Mouse (Mus musculus) neural tube, embryonic 13.5 days (tissue): ENCODE measurements at regions not wholly inside any gene's neighbourhood (a gene's known extent, or its start where the extent isn't known, plus 50 kb on each side); places are given as distances from the start of the nearest gene placed in this dataset.

Source experiments
- ATAC-seq: fragments of 200-750 bp; cut with Nextera tagmentation; 2 replicates; pipeline ENCODE4 v1.8.0; 2017; ENCODE audit warnings: low read depth, mild to moderate bottlenecking, moderate TSS enrichment, moderate library complexity
- H3K27ac ChIP-seq: fragments of 300-500 bp; sonication (generic); replicated peaks from 2 replicates; pipeline ENCODE4 v1.5.1; 2015; ENCODE audit warnings: moderate library complexity, mild to moderate bottlenecking, inconsistent platforms
- H3K27me3 ChIP-seq: fragments of 300-500 bp; sonication (generic); 2 replicates; pipeline ENCODE4 v1.6.1; 2015; ENCODE audit warnings: mild to moderate bottlenecking, inconsistent platforms
- H3K36me3 ChIP-seq: fragments of 300-500 bp; sonication (generic); 2 replicates; pipeline ENCODE4 v1.6.1; 2015; ENCODE audit warnings: mild to moderate bottlenecking, inconsistent platforms
- H3K4me1 ChIP-seq: fragments of 300-500 bp; sonication (generic); replicated peaks from 2 replicates; pipeline ENCODE4 v1.6.1; 2015; ENCODE audit warnings: inconsistent platforms
- H3K4me2 ChIP-seq: fragments of 300-500 bp; sonication (generic); 2 replicates; pipeline ENCODE4 v1.6.1; 2015; ENCODE audit warnings: inconsistent platforms, mild to moderate bottlenecking, moderate library complexity
- H3K4me3 ChIP-seq: fragments of 300-500 bp; sonication (generic); 2 replicates; pipeline ENCODE4 v1.5.1; 2015; ENCODE audit warnings: mild to moderate bottlenecking, inconsistent platforms
- H3K9ac ChIP-seq: fragments of 300-500 bp; sonication (generic); 2 replicates; pipeline ENCODE4 v1.6.1; 2015; ENCODE audit warnings: moderate library complexity, mild to moderate bottlenecking, inconsistent platforms
- H3K9me3 ChIP-seq: fragments of 300-500 bp; sonication (generic); 2 replicates; pipeline ENCODE4 v1.6.1; 2016; ENCODE audit warnings: inconsistent platforms
- WGBS: fragments of 180-500 bp; shearing (Covaris S2); methylation state at CpG from one replicate; pipeline ENCODE4 v1.1.7; 2015; 5-methylcytosine and 5-hydroxymethylcytosine counted together

DNA sequence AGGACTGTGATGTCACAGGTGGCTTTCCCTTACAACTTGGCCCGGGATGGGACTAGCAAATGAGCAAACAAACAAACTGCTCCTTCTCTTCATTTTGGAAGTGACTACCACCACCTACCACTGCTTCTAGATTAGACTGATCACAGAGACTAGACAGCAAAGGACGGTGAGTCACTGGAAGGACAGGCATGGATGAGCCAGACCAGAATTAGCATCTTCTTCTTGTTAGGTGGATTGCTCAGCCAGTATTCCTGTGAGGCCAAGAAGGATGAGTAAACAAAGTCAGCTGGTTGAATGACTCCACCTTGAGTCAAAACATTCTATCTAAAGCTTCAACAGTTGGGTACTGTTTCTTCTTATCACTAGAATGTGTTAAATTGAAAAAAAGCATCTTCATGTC, 385.1 kb upstream of the Mon1b start:
- Histone ChIP-seq H3K27ac (no peak overlapping the region), H3K9me3 (no peaks in the 10 kb centered on the region), H3K27me3 (no peaks in the 10 kb centered on the region), H3K4me1 (no peaks in the 10 kb centered on the region), H3K9ac (no peak overlapping the region), H3K4me2 (no peak overlapping the region), H3K36me3 (no peaks in the 10 kb centered on the region), H3K4me3 (no peak overlapping the region)
- WGBS: 88% methylated on average over 2 of the region's 2 CpGs
- ATAC-seq: no peak

DNA sequence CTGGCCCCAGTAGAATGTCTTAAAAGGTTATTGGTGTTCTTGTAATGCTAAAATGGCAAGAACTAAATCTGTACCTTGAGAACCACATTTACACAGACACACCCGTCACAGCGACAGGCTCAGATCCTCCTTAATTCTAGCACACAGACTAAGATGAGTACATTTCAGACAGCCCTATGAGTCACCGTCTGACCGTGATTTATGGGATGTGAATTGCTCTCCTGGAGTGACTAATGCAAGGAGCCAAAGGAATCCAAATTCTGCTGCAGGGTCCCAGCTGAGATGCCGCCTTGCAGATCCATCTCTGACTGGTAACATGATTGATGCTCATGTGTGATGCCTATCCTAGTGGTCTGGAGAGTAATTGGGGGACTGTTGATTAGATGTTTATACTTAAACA, 381.3 kb upstream of the Mon1b start:
- no peaks in the 10 kb centered on the region for H3K36me3 ChIP-seq
- H3K4me1 ChIP-seq: no peaks in the 10 kb centered on the region
- H3K9me3 ChIP-seq: no peaks in the 10 kb centered on the region
- H3K27ac ChIP-seq: no peak overlapping the region
- no peak overlapping the region for H3K9ac ChIP-seq
- no peak for ATAC-seq
- no peaks in the 10 kb centered on the region for H3K27me3 ChIP-seq
- H3K4me2 ChIP-seq: no peak overlapping the region
- H3K4me3 ChIP-seq: no peak overlapping the region
- WGBS: 66% methylated on average over 5 of the region's 5 CpGs

DNA sequence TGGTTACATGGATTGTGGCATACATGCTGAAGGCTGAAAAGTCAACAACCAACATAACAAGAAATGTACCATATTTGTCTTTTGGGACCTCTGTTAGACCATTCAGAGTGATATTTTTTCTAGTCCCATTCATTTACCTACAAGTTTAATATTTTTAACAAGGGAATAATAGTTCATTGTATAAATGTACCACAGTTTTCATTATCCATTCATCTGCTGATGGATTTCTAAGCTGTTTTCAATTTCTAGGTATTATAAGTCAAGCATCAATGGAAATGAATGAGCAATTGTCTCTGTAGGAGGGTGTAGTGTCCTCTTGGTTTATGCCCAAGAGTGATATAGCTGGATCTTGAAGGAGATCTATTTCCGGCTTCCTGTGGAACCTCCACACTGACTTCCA, 375.9 kb upstream of the Mon1b start:
- ATAC-seq: no peak
- WGBS: 93% methylated on average over 1 of the region's 1 CpGs

DNA sequence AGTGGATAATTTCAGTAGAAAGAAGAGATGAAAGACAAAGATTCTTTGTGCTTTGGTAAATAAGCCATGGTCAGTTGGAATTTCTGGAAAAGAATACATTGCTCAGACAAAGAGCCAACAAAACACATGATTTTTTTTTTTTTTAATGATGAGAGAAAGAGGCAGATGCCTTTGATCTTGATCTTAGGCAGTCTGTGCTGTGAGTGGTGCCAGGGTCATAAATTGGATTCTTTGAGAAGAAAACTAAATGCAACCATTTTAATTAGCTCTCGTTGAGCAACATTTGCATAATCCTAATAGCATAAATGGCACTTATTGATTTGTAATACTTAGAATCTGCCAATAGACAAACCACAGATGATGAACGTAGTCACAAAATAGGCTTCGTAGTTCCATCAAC, 372.1 kb upstream of the Mon1b start:
- Histone ChIP-seq H3K4me1 (no peaks in the 10 kb centered on the region), H3K4me2 (no peak overlapping the region), H3K9ac (no peak overlapping the region), H3K4me3 (no peak overlapping the region), H3K36me3 (no peaks in the 10 kb centered on the region), H3K27ac (no peak overlapping the region), H3K9me3 (no peaks in the 10 kb centered on the region), H3K27me3 (no peaks in the 10 kb centered on the region)
- ATAC-seq: no peak
- WGBS: 76% methylated on average over 3 of the region's 3 CpGs

More for the DNA sequence above, 375.9 kb upstream of the Mon1b start:
- no peaks in the 10 kb centered on the region for H3K36me3 ChIP-seq
- H3K9ac ChIP-seq: no peak overlapping the region
- no peaks in the 10 kb centered on the region for H3K27me3 ChIP-seq
- no peak overlapping the region for H3K4me3 ChIP-seq
- H3K4me2 ChIP-seq: no peak overlapping the region
- H3K27ac ChIP-seq: no peak overlapping the region
- no peaks in the 10 kb centered on the region for H3K4me1 ChIP-seq
- no peaks in the 10 kb centered on the region for H3K9me3 ChIP-seq

DNA sequence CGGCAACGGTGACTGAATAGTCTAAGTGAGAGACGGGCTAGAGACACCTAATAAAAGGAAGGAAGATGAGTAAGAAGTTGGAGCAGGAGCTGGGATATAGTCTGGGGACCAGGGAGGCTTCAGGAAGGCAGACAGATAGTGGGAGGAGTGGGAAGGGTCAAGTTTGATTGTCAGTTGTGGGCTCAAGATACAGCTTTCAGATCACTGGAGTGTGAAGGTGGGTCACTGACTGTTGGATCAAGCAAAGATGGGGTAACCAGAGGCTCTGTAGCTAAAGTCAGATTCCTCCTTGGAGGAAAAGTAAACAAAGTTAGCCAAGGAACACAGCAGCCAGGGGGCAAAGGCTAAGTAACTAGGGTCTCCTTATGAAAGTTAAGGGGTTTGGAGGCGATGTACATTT, 364.1 kb upstream of the Mon1b start:
- no peaks in the 10 kb centered on the region for H3K27me3 ChIP-seq
- H3K9me3 ChIP-seq: no peaks in the 10 kb centered on the region
- H3K27ac ChIP-seq: no peak overlapping the region
- no peak overlapping the region for H3K4me3 ChIP-seq
- no peak for ATAC-seq
- H3K9ac ChIP-seq: no peak overlapping the region
- no peaks in the 10 kb centered on the region for H3K36me3 ChIP-seq
- 95% methylated on average over 4 of the region's 4 CpGs for WGBS
- no peak overlapping the region for H3K4me2 ChIP-seq
- no peaks in the 10 kb centered on the region for H3K4me1 ChIP-seq

DNA sequence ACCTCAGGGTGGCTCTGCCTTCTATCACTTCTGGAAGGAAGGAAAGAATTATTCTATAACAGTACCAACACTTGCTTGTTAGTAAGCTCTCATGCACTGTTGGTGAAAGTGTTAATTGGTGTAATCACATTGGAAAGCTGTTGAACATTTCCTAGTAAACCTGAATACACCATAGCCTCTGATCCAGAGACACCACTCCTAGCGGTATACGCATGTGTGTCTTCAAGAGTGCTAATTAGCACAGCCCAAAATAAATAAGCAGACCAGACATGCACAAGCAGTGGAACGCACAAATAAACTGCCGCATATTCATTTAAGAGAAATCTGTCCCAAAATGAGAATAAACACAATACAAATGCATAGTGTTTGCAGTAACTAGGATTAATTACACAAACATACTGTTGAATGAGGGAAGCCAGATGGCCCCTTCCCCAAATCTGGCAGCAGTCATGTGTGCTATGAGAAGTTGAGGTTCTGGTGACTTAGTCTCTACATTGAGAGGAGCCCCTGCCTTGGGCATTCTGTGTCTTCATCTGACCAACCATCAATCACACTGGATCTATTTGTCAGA, 335.0 kb upstream of the Mon1b start:
- no peaks in the 10 kb centered on the region for H3K36me3 ChIP-seq
- no peak overlapping the region for H3K4me2 ChIP-seq
- H3K27me3 ChIP-seq: no peaks in the 10 kb centered on the region
- H3K9me3 ChIP-seq: no peaks in the 10 kb centered on the region
- no peak overlapping the region for H3K4me3 ChIP-seq
- WGBS: 79% methylated on average over 4 of the region's 4 CpGs
- no peak overlapping the region for H3K27ac ChIP-seq
- H3K4me1 ChIP-seq: no peaks in the 10 kb centered on the region
- ATAC-seq: no peak
- H3K9ac ChIP-seq: no peak overlapping the region

DNA sequence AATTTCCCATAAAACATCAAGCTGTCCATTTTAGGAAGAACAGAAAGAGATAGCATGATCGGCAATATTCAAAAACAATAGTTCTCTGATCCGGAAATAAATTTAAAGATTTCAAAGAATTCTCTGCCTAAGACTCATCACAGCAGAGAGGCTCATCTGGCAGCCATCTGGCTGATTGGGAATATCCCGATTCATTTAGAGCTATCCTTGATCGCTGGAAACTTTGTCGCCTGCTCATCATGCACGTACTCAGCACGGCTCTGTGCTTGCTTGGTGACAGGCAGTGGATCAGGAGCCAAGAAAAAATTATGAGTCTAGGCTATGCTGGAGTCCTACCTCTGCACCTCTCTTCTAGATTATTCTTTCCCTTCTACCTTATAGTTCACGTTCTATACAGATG, 332.0 kb upstream of the Mon1b start:
- Histone ChIP-seq H3K27me3 (no peaks in the 10 kb centered on the region), H3K27ac (no peak overlapping the region), H3K4me2 (no peak overlapping the region), H3K36me3 (no peaks in the 10 kb centered on the region), H3K4me1 (no peaks in the 10 kb centered on the region), H3K9me3 (no peaks in the 10 kb centered on the region), H3K4me3 (no peak overlapping the region), H3K9ac (no peak overlapping the region)
- WGBS: 73% methylated on average over 8 of the region's 8 CpGs
- no peak for ATAC-seq

DNA sequence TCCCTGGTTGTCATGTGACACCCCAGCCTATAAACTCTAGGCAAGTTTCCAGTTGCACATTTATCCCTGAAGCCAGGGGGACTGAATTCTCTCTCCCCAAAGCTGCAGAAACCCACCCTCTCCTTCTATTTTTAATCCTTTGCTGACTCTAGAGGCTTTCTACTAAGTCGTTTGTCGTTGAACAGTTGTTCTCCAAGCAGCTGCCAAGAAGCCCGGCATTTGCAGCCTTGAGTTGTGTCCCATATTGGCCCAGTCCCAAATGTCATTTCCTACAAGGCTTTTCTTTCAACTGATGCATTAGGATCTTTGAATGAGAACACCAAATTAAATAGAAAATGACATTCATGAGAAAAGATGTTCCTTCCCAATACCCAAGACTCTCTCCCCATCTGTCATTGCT, 318.2 kb upstream of the Mon1b start:
- Histone ChIP-seq H3K4me3 (no peak overlapping the region), H3K4me1 (no peaks in the 10 kb centered on the region), H3K36me3 (no peaks in the 10 kb centered on the region), H3K9ac (no peak overlapping the region), H3K27me3 (no peaks in the 10 kb centered on the region), H3K27ac (no peak overlapping the region), H3K4me2 (no peak overlapping the region), H3K9me3 (no peaks in the 10 kb centered on the region)
- ATAC-seq: no peak
- WGBS: 57% methylated on average over 3 of the region's 3 CpGs

DNA sequence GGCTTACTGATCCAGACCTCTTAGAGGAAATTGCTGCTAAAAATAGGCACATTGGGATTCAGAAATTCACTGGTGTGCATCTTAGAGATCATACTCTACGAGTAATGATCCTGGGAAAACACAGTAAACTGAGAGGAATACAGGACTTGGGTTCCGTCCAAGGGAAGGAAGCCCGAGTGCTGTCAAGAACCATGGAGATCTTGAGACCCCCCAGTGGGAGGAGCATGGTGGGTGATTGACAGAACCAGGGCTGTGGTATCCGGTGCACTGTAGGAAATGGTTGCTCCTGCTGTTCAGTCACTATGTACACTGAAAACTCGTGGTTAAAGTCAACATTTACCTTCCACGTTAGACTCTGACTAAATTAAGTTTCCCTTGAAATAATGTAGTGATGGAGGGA, 303.8 kb upstream of the Mon1b start:
- Histone ChIP-seq H3K4me1 (no peaks in the 10 kb centered on the region), H3K4me2 (no peak overlapping the region), H3K36me3 (no peaks in the 10 kb centered on the region), H3K4me3 (no peak overlapping the region), H3K9ac (no peak overlapping the region), H3K9me3 (no peaks in the 10 kb centered on the region), H3K27ac (no peak overlapping the region), H3K27me3 (no peaks in the 10 kb centered on the region)
- no peak for ATAC-seq
- 70% methylated on average over 6 of the region's 6 CpGs for WGBS

DNA sequence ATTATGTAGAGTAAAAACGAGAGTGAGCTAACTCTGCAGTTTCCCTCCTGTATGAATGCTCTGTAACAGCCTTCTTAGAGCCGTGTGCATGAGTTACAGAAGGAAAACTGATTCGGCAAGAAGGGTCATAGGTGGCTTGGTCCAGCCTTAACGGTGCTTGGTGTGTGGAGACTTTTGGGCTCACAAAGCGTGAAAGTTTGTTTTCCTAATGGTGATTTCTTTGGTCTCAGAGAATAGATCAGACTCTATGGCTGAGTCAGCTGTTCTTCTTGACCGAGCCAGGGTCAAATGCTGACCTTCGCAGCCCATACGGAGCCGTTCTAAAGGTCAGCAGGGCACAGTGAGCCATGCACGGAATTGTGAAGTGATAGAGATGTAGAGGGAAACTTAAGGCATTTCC, 294.1 kb upstream of the Mon1b start:
- no peak for ATAC-seq
- Histone ChIP-seq H3K4me1 (no peaks in the 10 kb centered on the region), H3K4me3 (no peak overlapping the region), H3K4me2 (no peak overlapping the region), H3K9me3 (no peaks in the 10 kb centered on the region), H3K27me3 (no peaks in the 10 kb centered on the region), H3K36me3 (no peaks in the 10 kb centered on the region), H3K9ac (no peak overlapping the region), H3K27ac (no peak overlapping the region)
- 46% methylated on average over 10 of the region's 10 CpGs for WGBS

DNA sequence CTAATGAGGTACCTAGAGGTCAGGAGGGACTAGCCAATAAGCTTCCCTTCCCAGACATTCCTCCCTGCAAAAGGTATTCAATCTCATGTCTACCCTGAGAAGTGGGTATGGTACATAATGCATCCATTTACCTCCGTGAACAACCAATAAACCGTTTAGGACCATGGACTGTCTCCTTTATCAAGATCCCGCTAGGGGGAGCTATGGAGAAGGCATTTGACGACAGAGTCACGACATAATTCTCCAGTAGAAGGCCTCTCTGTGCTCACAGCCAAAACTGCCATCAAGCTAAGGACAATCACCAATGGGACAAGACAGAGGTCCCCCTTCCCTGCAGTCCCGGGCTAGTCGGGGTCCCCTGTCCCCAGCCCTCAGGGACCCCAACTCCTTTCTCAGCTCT, 273.5 kb upstream of the Mon1b start:
- Histone ChIP-seq H3K27me3 (no peaks in the 10 kb centered on the region), H3K36me3 (no peaks in the 10 kb centered on the region), H3K4me1 (no peaks in the 10 kb centered on the region), H3K9ac (no peak overlapping the region), H3K4me3 (no peak overlapping the region), H3K9me3 (no peaks in the 10 kb centered on the region), H3K4me2 (no peak overlapping the region), H3K27ac (no peak overlapping the region)
- no peak for ATAC-seq
- 57% methylated on average over 7 of the region's 7 CpGs for WGBS

DNA sequence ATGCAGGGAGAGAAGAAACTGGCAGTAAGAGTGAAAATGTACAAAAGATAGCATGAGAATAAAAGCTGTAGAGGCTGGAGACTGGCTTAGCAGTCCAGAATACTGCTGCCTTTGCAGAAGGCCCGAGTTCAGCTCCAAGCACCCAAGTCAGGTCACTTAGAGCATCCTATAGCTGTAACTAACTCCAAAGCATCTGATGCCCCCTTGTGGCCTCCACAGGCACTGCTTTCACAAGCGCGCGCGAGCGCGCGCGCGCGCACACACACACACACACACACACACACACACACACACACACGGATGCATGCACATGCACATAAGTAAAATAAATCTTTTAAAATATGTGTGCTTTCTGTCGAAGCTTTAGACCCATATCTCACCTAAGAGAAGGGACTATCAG, 271.2 kb upstream of the Mon1b start:
- Histone ChIP-seq H3K27me3 (no peaks in the 10 kb centered on the region), H3K4me2 (no peak overlapping the region), H3K4me3 (no peak overlapping the region), H3K4me1 (no peaks in the 10 kb centered on the region), H3K36me3 (no peaks in the 10 kb centered on the region), H3K9me3 (no peaks in the 10 kb centered on the region), H3K27ac (no peak overlapping the region), H3K9ac (no peak overlapping the region)
- 83% methylated on average over 13 of the region's 13 CpGs for WGBS
- no peak for ATAC-seq

DNA sequence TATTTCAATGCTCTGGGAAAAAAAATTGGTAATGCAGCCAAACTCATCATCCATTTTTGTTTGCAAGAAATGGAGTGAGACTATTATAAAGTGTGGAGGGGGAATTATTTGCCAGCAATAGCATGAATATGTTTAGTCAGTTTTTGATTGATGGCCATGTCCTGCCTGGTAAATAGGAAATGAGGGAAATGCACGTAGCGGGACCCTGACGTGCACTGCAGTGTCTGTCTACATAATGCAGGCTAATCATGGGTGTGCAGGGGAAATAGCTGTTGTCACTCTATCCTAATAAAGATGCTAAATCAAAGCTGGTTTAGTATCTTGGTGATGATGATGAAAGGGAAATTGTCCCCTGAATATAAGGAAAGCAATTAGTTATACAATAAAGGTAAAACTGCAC, 251.9 kb upstream of the Mon1b start:
- no peak overlapping the region for H3K4me2 ChIP-seq
- no peak overlapping the region for H3K27ac ChIP-seq
- no peaks in the 10 kb centered on the region for H3K9me3 ChIP-seq
- H3K27me3 ChIP-seq: no peaks in the 10 kb centered on the region
- no peaks in the 10 kb centered on the region for H3K4me1 ChIP-seq
- no peaks in the 10 kb centered on the region for H3K36me3 ChIP-seq
- no peak overlapping the region for H3K4me3 ChIP-seq
- WGBS: 40% methylated on average over 3 of the region's 3 CpGs
- H3K9ac ChIP-seq: no peak overlapping the region
- ATAC-seq: no peak
